Mouse (Mus musculus) erythroblast, embryonic 14.5 days (primary cell): Measurements from ENCODE around the gene Tbx6. TPM values are rescaled to one million over a fixed set of nuclear protein-coding genes. Genes with fewer than 3 reads are reported as not detected.

ENCODE experiments used
- H3K27me3 ChIP-seq: 2 replicates; pipeline ENCODE4 v1.6.1; 2012; ENCODE audit warnings: inconsistent platforms; ENCODE audit not compliant: control insufficient read depth
- H3K36me3 ChIP-seq: 2 replicates; pipeline ENCODE4 v1.6.1; 2012; ENCODE audit warnings: mild to moderate bottlenecking, inconsistent platforms; ENCODE audit not compliant: control insufficient read depth
- H3K4me1 ChIP-seq: 2 replicates; pipeline ENCODE4 v1.6.1; 2012; ENCODE audit warnings: inconsistent platforms; ENCODE audit not compliant: control insufficient read depth
- H3K4me3 ChIP-seq: replicated peaks from 2 replicates; pipeline ENCODE3; 2012; ENCODE audit warnings: moderate library complexity, mild to moderate bottlenecking, inconsistent platforms
- H3K9me3 ChIP-seq: 2 replicates; pipeline ENCODE4 v1.6.1; 2012; ENCODE audit warnings: low read length, inconsistent platforms, mixed read lengths; ENCODE audit not compliant: control insufficient read depth
- GATA1 ChIP-seq: IDR thresholded peaks from 2 replicates; pipeline ENCODE4 v1.6.1; 2012; ENCODE audit warnings: low read length, inconsistent platforms, mixed read lengths
- TAL1 ChIP-seq: IDR thresholded peaks from 3 replicates; pipeline ENCODE4 v1.6.1; 2012; ENCODE audit warnings: low read length, inconsistent platforms, mixed read lengths
- polyA plus RNA-seq: library from polyadenylated mRNA; stranded (reverse); fragments of >175 nt; gene quantifications from 2 replicates; pipeline ENCODE4 v1.2.3, GENCODE M21; 2012

The Tbx6 gene
- polyA plus RNA-seq, 1 experiment: 3.6 TPM

DNA sequence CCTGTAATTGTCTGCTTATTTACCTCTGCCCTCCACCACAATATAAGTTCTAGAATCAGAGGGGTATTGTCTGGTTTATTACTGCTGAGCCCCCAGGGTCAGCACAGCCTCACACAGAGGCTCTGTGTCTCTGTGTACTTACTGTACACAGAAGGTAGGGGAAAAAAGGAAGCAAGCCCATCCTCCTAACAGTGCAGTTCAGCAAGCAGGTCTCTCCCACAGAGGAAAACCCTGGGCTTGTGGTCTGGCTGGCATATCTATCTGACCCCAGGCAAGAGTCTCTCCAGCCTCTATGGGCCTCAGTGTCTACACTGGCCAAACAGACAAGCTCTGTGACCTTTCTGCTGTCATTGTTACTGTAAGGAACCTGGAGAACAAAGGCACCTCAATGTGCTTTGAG is 22.5 kb downstream of the Tbx6 start:
- H3K4me1 ChIP-seq: peaks cover 55% of the 10 kb centered on the region
- H3K4me3 ChIP-seq: no peak overlapping the region

DNA sequence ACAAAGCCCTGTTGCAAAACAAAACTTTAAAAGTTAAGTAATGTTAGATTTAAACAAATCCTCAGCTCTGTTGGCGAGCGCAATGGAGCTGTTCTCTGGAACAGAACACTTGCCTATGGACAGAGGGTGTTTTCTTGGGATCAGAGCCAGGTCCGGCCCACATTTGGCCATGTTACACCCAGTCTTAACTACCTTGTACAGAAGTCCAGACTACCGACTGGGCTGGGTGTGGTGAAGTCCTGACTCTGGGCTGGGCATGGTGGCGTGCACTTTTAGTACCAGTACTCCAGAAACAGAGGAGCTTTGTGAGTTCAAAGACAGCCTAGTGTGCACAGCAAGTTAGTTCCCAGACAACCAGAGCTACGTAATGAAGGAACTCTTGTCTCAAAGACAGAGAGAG is 25.7 kb downstream of the Tbx6 start:
- Histone ChIP-seq H3K4me1 (peaks cover 51% of the 10 kb centered on the region), H3K36me3 (peaks cover 21% of the 10 kb centered on the region), H3K9me3 (no peaks in the 10 kb centered on the region), H3K27me3 (no peaks in the 10 kb centered on the region), H3K4me3 (no peak overlapping the region)
- TF ChIP-seq TAL1 (no peak), GATA1 (no peak)

More for the DNA sequence above, 22.5 kb downstream of the Tbx6 start:
- Histone ChIP-seq H3K36me3 (peaks cover 21% of the 10 kb centered on the region), H3K27me3 (no peaks in the 10 kb centered on the region), H3K9me3 (no peaks in the 10 kb centered on the region)
- TF ChIP-seq TAL1: no peak
- TF ChIP-seq GATA1: no peak

DNA sequence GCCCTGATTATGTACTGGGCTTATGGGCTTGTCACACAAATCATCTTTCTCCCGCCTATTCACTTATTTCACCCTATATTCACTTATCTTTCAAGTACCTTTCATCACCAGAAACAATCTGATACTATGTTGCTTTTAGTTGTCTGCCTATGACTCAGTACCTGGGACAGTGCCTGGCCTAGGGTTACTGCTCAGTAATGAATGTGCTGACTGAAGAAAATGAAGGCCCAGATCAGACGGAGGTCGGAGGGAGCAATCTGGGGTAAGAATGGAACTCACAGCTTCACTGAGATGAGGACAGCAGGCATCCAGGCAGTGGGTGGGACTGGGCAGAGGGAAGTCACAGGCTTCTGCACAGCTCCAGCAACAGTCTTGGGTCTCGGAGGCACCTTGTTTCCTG is 26.1 kb downstream of the Tbx6 start:
- no peak overlapping the region for H3K4me3 ChIP-seq
- H3K27me3 ChIP-seq: no peaks in the 10 kb centered on the region
- H3K4me1 ChIP-seq: peaks cover 46% of the 10 kb centered on the region
- no peaks in the 10 kb centered on the region for H3K9me3 ChIP-seq
- peaks cover 18% of the 10 kb centered on the region for H3K36me3 ChIP-seq
- TF ChIP-seq GATA1 (no peak), TAL1 (no peak)

DNA sequence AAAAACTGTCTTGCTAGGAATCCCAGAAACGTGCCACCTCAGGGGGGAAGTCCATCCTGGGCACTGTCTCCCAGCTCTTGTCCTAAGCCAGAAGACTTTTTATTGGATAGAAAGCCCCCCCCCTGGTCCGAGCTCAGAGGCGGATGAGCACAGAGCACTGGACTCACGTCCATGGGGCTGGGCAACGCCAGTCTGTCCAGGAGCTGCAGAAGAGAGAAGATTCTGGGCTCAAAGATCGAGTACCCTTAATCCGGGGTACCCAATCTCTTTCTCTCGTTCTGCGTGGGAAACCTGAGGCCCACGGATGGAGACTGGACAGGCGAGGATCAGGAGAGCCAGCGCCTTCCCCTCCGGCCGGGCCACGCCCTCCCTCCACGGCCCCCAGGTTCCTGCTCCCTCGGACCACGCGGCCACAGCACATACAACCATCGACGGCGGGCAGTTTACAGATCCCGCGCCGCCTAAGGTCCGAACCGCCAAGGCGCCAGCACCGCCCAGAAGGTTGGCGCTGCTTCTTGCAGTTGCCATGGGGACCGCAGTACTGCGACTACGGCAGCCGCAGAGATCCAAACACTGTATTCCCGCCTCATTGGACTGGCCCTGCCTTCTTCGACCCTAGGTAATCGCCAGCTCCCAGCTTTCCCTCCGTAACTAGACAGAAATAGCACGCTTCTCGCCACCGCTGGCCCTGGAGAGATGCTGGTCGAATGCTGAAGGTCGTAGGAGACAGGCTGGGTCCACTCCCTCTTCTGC is 27.6 kb downstream of the Tbx6 start:
- Histone ChIP-seq H3K4me1 (peaks cover 37% of the 10 kb centered on the region), H3K36me3 (peaks cover 12% of the 10 kb centered on the region), H3K9me3 (no peaks in the 10 kb centered on the region), H3K4me3 (peak overlapping the region; percentile 69), H3K27me3 (0 out of 2 replicates have a peak, but pooled peaks cover 1% of the 10 kb centered on the region)
- no peak for TF ChIP-seq GATA1
- TF ChIP-seq TAL1: no peak

DNA sequence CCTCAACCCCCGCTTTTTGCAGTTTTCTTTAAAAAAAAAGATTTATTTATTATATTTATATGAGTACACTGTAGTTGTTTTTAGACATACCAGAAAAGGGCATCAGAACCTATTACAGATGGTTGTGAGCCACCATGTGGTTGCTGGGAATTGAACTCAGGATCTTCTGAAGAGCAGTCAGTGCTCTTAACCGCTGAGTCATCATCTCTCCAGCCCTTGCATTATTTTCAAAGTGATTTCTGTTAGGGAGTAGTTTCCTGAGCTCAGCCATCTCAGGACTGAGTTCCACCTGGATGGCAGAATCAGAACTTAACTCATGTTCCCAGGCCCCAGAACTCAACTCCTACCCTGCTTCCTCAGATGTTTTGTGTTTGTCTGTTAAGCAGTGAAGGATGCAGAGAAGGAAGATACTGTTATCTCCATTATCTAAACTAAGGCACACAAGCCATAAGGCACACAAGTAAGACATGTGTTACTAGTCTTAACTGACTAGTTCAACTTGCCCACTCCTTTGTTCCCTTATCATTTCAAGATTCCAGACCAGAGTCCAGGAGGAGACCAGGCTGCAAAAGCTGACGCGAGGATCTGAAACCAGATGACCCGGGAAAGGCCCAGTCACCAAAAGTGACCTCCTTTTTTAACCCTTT is 28.6 kb downstream of the Tbx6 start:
- Histone ChIP-seq H3K9me3 (no peaks in the 10 kb centered on the region), H3K36me3 (peaks cover 7% of the 10 kb centered on the region), H3K4me1 (peaks cover 37% of the 10 kb centered on the region), H3K27me3 (peaks cover 6% of the 10 kb centered on the region; the same call in 1 of the 2 replicates), H3K4me3 (peak overlapping the region; percentile 69)
- TF ChIP-seq GATA1 (no peak), TAL1 (no peak)

DNA sequence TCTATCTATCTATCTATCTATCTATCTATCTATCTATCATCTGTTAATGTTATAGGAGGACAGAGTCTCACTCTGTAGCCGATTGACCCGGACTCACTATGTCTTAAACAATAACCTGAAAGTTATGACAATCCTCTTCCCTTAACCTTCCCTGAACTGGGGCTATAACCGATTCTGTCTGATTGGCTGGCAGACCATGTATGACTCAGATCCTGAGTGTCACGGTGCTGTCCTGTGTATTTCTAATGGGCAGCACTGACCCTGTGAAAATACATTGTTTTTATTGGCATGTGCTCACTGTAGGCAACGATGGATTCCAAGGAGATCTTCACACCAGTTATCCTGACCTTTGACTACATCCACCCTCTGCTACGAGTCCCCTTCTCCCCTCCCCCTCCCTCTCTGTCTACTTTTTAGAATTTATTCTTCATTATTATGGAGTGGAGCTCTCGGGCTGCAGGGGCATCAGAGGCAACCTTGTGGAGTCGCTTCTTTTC is 34.5 kb downstream of the Tbx6 start:
- no peaks in the 10 kb centered on the region; the same call in none of the 2 replicates for H3K4me1 ChIP-seq
- H3K27me3 ChIP-seq: peaks cover 6% of the 10 kb centered on the region; the same call in 1 of the 2 replicates
- no peaks in the 10 kb centered on the region for H3K36me3 ChIP-seq
- no peak for TF ChIP-seq GATA1
- no peak for TF ChIP-seq TAL1
- H3K9me3 ChIP-seq: peaks cover 6% of the 10 kb centered on the region
- no peak overlapping the region for H3K4me3 ChIP-seq

DNA sequence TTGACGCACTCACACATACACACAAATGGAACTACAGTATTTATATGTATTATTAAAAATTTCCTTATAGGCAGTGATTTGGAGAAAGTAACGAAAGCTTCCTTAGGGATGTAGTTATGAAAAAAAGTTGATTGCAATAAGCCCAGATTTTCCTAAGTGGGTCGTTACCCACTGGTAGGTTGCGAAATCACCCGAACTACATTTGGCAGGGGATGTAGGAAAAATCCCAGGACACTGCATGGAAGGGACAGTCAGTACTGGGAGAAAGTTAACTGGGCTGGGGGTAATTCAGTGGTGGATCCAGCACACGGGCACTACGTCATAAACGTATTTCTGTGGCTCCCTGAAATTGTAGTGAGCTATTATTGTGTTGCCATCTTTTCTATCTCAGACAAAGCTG is 35.2 kb downstream of the Tbx6 start:
- peaks cover 6% of the 10 kb centered on the region; the same call in 1 of the 2 replicates for H3K27me3 ChIP-seq

DNA sequence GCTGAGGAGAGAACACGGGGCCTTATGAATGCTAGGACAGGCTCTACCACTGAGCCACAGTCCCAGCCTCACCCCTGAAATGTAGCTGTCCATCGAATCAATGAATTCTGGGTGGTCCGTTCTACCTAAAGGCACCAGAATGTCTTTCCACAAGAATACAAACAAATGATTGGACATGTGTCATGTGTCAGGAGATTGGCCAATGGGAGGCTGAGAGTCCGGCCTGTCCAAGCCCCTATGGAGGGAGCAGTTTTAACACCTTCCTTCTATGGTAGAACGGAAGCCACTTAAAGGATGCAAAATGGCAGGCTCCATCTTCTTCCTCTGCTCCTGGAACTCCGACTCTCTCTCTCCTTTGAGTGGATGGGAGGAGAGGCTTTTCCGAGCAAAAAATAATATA is 36.3 kb downstream of the Tbx6 start:
- Histone ChIP-seq H3K36me3 (no peaks in the 10 kb centered on the region), H3K9me3 (peaks cover 6% of the 10 kb centered on the region), H3K4me3 (no peak overlapping the region), H3K27me3 (peaks cover 13% of the 10 kb centered on the region), H3K4me1 (peaks cover 5% of the 10 kb centered on the region)
- no peak for TF ChIP-seq TAL1
- TF ChIP-seq GATA1: no peak

More for the DNA sequence above, 35.2 kb downstream of the Tbx6 start:
- TF ChIP-seq GATA1: no peak
- no peak for TF ChIP-seq TAL1
- H3K4me3 ChIP-seq: no peak overlapping the region
- H3K36me3 ChIP-seq: no peaks in the 10 kb centered on the region
- H3K9me3 ChIP-seq: peaks cover 6% of the 10 kb centered on the region
- H3K4me1 ChIP-seq: no peaks in the 10 kb centered on the region; the same call in none of the 2 replicates

DNA sequence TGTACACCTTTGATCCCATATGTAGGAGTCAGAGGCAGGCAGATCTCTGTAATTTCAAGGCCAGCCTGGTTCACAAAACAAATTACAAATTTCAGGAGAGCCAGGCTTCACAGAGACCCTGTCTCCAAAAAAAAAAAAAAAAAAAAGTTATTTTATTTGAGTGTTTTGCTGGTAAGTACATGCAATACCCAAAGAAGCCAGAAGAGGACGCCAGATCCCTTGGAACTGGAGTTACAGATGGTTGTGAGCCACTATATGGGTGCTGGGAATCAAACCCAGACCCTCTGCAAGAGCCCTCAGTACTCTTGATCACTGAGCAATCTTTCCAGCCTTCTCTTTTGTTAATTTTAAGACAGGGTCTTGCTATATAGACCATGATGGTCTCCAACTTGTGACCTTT is 37.5 kb downstream of the Tbx6 start:
- Histone ChIP-seq H3K4me3 (no peak overlapping the region), H3K36me3 (no peaks in the 10 kb centered on the region), H3K9me3 (peaks cover 6% of the 10 kb centered on the region), H3K27me3 (peaks cover 24% of the 10 kb centered on the region), H3K4me1 (peaks cover 5% of the 10 kb centered on the region)
- no peak for TF ChIP-seq GATA1
- no peak for TF ChIP-seq TAL1
